Mouse (Mus musculus) erythroblast, embryonic 14.5 days (primary cell): Measurements from ENCODE around the gene Cep44.

Experiments
- GATA1 ChIP-seq: IDR thresholded peaks from 2 replicates; pipeline ENCODE4 v1.6.1; 2012; ENCODE audit warnings: low read length, inconsistent platforms, mixed read lengths
- TAL1 ChIP-seq: IDR thresholded peaks from 3 replicates; pipeline ENCODE4 v1.6.1; 2012; ENCODE audit warnings: low read length, inconsistent platforms, mixed read lengths

- TF ChIP-seq GATA1 (no peak), TAL1 (no peak)
Measured at GRCm38 (mm10) chr8:56528869-56529268, 22.0 kb downstream of the Cep44 start.
